Comparison of ENCODE assay signal across 8 mouse cellular contexts in genomic region chr8:114770856-114771776, GRCm38 (mm10).
DNase-seq lines count a peak whose midpoint lies in the region; ATAC-seq lines count a peak whose summit lies in the region.

No protein-coding gene starts in this region.

- intact Hi-C loops in gastrocnemius, postnatal 14 days (cut with DNase I; ENCODE audit: low total_unique reads): loop anchor here (5.0 kb wide), 1 partner anchor 201 kb away; no protein-coding TSS in a partner anchor

- no peak overlapping the region for H3K4me2 ChIP-seq in intestine, embryonic 14.5 days (ENCODE audit: low read length)
- H3K4me2 ChIP-seq in intestine, embryonic 16.5 days (ENCODE audit: low read depth, low read length): no peak overlapping the region
- H3K4me2 ChIP-seq in neural tube, embryonic 14.5 days (ENCODE audit: low read depth, low read length): peak overlapping the region; percentile 40

- no peaks in the 10 kb centered on the region for H3K36me3 ChIP-seq in intestine, embryonic 14.5 days (ENCODE audit: control insufficient read depth, insufficient read depth, low read length)
- H3K36me3 ChIP-seq in intestine, embryonic 16.5 days (ENCODE audit: control insufficient read depth, insufficient read depth, low read length): no peaks in the 10 kb centered on the region
- H3K36me3 ChIP-seq in limb, embryonic 10.5 days: no peaks in the 10 kb centered on the region
- H3K36me3 ChIP-seq in neural tube, embryonic 14.5 days (ENCODE audit: control insufficient read depth, insufficient read depth, low read length): no peaks in the 10 kb centered on the region

- no peaks in the 10 kb centered on the region for H3K9me3 ChIP-seq in intestine, embryonic 14.5 days (ENCODE audit: control insufficient read depth, low read length)
- H3K9me3 ChIP-seq in intestine, embryonic 16.5 days (ENCODE audit: control insufficient read depth, low read length): no peaks in the 10 kb centered on the region
- no peaks in the 10 kb centered on the region for H3K9me3 ChIP-seq in limb, embryonic 10.5 days (replicated peaks)
- H3K9me3 ChIP-seq in neural tube, embryonic 14.5 days (ENCODE audit: control insufficient read depth, low read length): no peaks in the 10 kb centered on the region

- peak; percentile 88 for DNase-seq in intestine, embryonic 14.5 days (ENCODE audit: low spot score)
- peak; percentile 84 for DNase-seq in cerebellum, adult 8-10 months
- peak; percentile 79 for DNase-seq in gastrocnemius, postnatal 14 days
- DNase-seq in kidney, adult 9 months: peak; percentile 73
- peak; percentile 85 for DNase-seq in limb, embryonic 10.5 days (ENCODE audit: low spot score)
- DNase-seq in testis, postnatal 10 days (ENCODE audit: low spot score): peak; percentile 91

- WGBS in intestine, embryonic 14.5 days: 39% methylated on average over 31 of the region's 31 CpGs
- WGBS in intestine, embryonic 16.5 days: 45% methylated on average over 31 of the region's 31 CpGs
- WGBS in limb, embryonic 10.5 days: 51% methylated on average over 31 of the region's 31 CpGs
- WGBS in neural tube, embryonic 14.5 days: 27% methylated on average over 31 of the region's 31 CpGs

- no peak overlapping the region for H3K9ac ChIP-seq in intestine, embryonic 14.5 days (ENCODE audit: low read length)
- H3K9ac ChIP-seq in intestine, embryonic 16.5 days (ENCODE audit: low read depth, low read length): no peak overlapping the region
- H3K9ac ChIP-seq in neural tube, embryonic 14.5 days (replicated peaks; ENCODE audit: low read depth, low read length): no peak overlapping the region

- no peak overlapping the region for H3K4me3 ChIP-seq in intestine, embryonic 14.5 days (ENCODE audit: low read depth, low read length)
- H3K4me3 ChIP-seq in intestine, embryonic 16.5 days (ENCODE audit: low read length): no peak overlapping the region
- no peak overlapping the region for H3K4me3 ChIP-seq in limb, embryonic 10.5 days
- H3K4me3 ChIP-seq in neural tube, embryonic 14.5 days (ENCODE audit: low read depth, low read length): no peak overlapping the region

- H3K27ac ChIP-seq in intestine, embryonic 14.5 days (ENCODE audit: low read depth): no peak overlapping the region
- no peak overlapping the region for H3K27ac ChIP-seq in intestine, embryonic 16.5 days (ENCODE audit: low read length)
- no peak overlapping the region for H3K27ac ChIP-seq in limb, embryonic 10.5 days
- no peak overlapping the region for H3K27ac ChIP-seq in neural tube, embryonic 14.5 days (ENCODE audit: low read depth, low read length)

- no peak for ATAC-seq in intestine, embryonic 14.5 days (replicated peaks; ENCODE audit: low FRiP score, low TSS enrichment, low read depth)
- ATAC-seq in intestine, embryonic 16.5 days: no peak
- ATAC-seq in neural tube, embryonic 14.5 days (ENCODE audit: low read depth): no peak

- no peaks in the 10 kb centered on the region for H3K27me3 ChIP-seq in intestine, embryonic 14.5 days (replicated peaks; ENCODE audit: control insufficient read depth, insufficient read depth, low read length)
- H3K27me3 ChIP-seq in intestine, embryonic 16.5 days (replicated peaks; ENCODE audit: control insufficient read depth, insufficient read depth, low read length): no peaks in the 10 kb centered on the region
- no peaks in the 10 kb centered on the region for H3K27me3 ChIP-seq in limb, embryonic 10.5 days (ENCODE audit: low read depth, poor library complexity, severe bottlenecking)
- no peaks in the 10 kb centered on the region for H3K27me3 ChIP-seq in neural tube, embryonic 14.5 days (ENCODE audit: control insufficient read depth, insufficient read depth, low read length)

- peaks cover 36% of the 10 kb centered on the region for H3K4me1 ChIP-seq in intestine, embryonic 14.5 days (replicated peaks; ENCODE audit: control insufficient read depth, insufficient read depth, low read length)
- peaks cover 43% of the 10 kb centered on the region for H3K4me1 ChIP-seq in intestine, embryonic 16.5 days (ENCODE audit: control insufficient read depth, insufficient read depth, low read length)
- H3K4me1 ChIP-seq in limb, embryonic 10.5 days: peaks cover 37% of the 10 kb centered on the region
- H3K4me1 ChIP-seq in neural tube, embryonic 14.5 days (ENCODE audit: control insufficient read depth, insufficient read depth, low read length): peaks cover 13% of the 10 kb centered on the region; the same call in 1 of the 2 replicates
